Mouse (Mus musculus): Measurements from ENCODE around the gene Dpp10. TPM values are rescaled to one million over a fixed set of nuclear protein-coding genes. Genes with fewer than 3 reads are reported as not detected.

Dpp10 gene
- total RNA-seq, 2 experiments from 2014 or later: 30.4 to 38.9 TPM

DNA sequence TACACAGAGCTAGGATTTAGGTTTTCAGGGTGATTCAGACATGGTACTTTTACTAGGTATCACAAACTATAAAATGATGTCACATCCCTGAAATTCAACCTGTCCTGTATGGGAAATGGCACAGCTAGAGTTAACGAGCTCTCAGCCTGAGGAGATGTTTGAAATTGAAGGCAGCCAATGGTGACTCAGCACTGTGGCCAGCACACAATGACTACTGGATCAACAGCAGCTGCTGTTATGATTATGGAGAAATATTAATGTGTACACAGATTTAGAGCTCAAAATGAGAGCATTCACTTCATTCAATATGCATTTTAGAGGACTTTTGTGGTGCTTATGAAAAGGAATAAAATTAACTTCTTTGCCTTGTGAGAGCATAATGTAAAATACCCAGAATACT lies 66.8 kb downstream of the Dpp10 start:
- TF ChIP-seq CTCF (conservative IDR thresholded peaks at IDR 0.05): no peak
- no peak overlapping the region for H3K27ac ChIP-seq
- DNase-seq (ENCODE audit: low spot score in 2 of 2): no peak
- H3K4me3 ChIP-seq: no peak overlapping the region

DNA sequence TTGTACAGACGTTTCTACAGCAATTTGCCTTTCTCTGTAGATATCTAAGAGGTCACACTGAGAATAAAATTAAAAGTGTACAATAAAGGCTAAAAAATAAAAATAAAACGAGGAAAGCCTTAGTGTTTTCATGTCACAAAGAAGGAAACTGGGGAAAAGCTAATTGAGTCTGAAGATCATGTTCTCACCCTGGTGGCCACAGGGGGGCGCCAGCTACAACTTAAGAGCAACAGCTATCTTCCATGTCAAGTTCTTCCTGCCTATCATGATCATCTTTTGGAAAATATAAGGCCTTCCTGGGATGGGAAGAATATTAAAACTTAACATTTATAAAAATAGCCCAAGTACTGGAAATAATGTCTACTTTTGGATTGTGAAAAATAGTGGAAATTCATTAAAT lies 70.7 kb downstream of the Dpp10 start:
- DNase-seq (ENCODE audit: low spot score in 2 of 2): peak in 1 of 2 experiments; percentile 30
- Histone ChIP-seq H3K4me3 (no peak overlapping the region), H3K27ac (no peak overlapping the region)
- TF ChIP-seq CTCF (conservative IDR thresholded peaks at IDR 0.05): peak; percentile 80

GRCm38 (mm10) chr1:123946149-123946548 lies 99.2 kb downstream of the Dpp10 start:
- no peak overlapping the region for H3K4me3 ChIP-seq
- no peak for TF ChIP-seq CTCF (conservative IDR thresholded peaks at IDR 0.05)
- DNase-seq (ENCODE audit: low spot score in 2 of 2): no peak
- H3K27ac ChIP-seq: no peak overlapping the region

DNA sequence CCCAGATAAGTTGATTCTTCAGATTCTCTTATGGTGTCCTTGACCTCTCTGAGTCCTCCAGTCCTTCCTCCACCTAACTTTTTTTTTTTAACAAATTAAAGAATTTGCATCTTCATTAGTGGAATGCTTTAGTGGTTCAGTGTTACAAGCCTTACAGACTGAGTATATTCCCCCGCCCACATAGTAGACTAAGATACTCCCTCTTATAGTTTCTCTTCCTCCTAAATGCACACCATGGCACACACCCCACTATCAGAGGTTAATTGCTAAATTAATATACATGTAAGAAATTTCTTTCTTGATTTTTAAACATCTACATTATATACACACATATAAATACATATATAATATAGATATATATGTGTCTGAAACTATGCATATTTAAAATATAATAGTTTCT lies 104.5 kb downstream of the Dpp10 start:
- Histone ChIP-seq H3K27ac (no peak overlapping the region), H3K4me3 (no peak overlapping the region)
- DNase-seq (ENCODE audit: low spot score in 2 of 2): no peak
- no peak for TF ChIP-seq CTCF (conservative IDR thresholded peaks at IDR 0.05)

DNA sequence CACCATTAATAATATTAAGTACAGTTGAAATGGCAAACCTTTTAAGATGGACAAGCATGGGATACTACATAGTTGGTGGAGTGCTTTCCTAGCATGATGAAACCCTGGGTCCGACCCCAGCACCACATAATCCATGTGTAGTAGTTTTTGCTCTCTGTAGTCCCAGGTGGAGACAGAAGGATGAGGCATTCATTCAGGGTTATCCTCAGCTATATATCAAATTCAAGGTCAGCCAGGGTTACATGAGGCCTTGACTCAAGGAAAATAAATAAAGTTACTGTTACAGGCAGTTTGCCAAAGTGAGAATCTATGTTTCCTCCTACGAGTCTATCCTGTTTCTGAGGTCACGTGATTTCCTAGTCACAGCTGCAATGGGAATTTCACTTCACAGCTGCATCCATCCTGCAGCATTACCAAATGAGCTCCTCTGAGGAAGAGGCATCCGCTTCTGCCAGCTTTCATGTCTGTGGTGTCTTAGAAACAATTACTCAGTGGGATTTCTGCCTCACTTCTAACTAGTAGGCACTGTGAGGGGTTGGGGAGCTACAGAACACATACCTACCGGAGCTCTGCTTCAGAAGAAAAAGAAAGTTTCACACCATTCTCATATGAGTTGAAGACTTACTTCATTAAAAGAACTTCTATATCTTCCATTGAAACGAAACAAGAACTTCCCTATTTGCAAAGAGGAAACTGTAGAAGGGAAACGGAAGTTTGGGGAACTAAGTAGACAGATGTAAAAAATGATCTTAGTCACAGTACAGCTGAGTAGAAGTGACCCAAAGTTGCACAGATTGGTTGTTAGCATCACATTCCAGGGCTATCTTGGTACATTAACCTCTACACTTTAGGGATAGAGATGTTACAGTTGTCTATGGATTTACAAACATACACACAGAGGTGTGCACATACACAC lies 111.3 kb downstream of the Dpp10 start:
- Histone ChIP-seq H3K4me3 (no peak overlapping the region), H3K27ac (no peak overlapping the region)
- no peak for TF ChIP-seq CTCF (conservative IDR thresholded peaks at IDR 0.05)
- DNase-seq (ENCODE audit: low spot score in 2 of 2): no peak

DNA sequence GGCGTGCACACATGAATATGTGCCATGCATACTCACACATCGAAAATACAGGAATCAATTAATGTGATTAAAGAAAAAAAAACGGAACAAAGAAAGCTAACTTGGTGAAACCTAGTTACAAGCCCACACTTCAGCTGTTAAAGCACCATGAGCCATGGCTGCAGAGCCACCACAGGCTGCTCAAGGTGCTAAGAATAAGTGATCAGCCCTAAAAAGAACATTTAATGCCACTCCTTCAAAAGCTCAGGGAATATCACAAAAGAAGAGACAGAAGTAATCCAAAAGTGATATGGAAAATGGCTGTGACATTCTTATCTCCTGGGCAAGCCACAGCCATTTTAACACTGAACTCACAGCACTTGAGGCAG lies 117.4 kb downstream of the Dpp10 start:
- TF ChIP-seq CTCF (conservative IDR thresholded peaks at IDR 0.05): no peak
- no peak for DNase-seq (ENCODE audit: low spot score in 2 of 2)
- H3K27ac ChIP-seq: no peak overlapping the region
- no peak overlapping the region for H3K4me3 ChIP-seq

GRCm38 (mm10) chr1:123927278-123928002 lies 117.9 kb downstream of the Dpp10 start:
- TF ChIP-seq CTCF (conservative IDR thresholded peaks at IDR 0.05): no peak
- Histone ChIP-seq H3K27ac (no peak overlapping the region), H3K4me3 (no peak overlapping the region)
- no peak for DNase-seq (ENCODE audit: low spot score in 2 of 2)

DNA sequence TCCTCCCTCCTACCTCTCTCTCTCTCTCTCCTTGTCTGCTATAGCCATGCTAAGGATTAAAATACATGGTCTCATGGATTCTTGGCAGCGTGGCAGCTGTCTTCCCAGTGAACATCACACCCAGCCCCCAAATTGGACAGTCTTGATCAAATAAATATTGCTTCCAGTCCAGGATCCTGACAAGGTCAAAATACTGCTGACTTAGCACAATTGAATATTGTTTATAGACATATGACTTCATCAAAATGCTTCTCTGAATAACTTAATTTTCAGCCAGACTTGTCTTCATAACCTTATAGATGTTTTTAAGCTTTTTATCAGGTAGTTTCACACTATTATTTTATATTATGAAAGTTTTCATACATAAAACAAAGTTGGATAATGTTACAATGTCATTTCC lies 120.5 kb downstream of the Dpp10 start:
- no peak for TF ChIP-seq CTCF (conservative IDR thresholded peaks at IDR 0.05)
- no peak for DNase-seq (ENCODE audit: low spot score in 2 of 2)
- Histone ChIP-seq H3K27ac (no peak overlapping the region), H3K4me3 (no peak overlapping the region)

DNA sequence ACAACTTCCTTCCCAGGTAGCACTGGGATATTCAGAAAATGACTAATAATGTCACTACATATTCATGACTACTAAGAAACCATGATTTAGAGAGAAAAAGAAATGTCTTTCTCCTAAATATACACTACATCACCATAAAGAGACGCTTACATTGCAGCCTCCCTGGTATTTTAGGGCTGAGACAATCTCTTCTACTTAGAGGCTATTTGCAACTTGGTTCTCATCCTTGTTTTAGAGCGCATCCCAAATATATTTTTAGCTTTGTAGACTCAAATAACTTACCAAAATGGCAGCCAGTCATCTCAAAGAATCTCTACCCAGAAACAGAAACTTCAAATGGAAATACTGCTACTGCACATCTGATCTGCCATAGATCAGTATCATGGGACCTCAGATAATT lies 121.5 kb downstream of the Dpp10 start:
- no peak for TF ChIP-seq CTCF (conservative IDR thresholded peaks at IDR 0.05)
- no peak for DNase-seq (ENCODE audit: low spot score in 2 of 2)
- H3K27ac ChIP-seq: no peak overlapping the region
- H3K4me3 ChIP-seq: no peak overlapping the region

- DNase-seq (ENCODE audit: low spot score in 2 of 2): no peak
- TF ChIP-seq CTCF (conservative IDR thresholded peaks at IDR 0.05): no peak
- Histone ChIP-seq H3K4me3 (no peak overlapping the region), H3K27ac (no peak overlapping the region)
Observed at GRCm38 (mm10) chr1:123919606-123920005, 125.8 kb downstream of the Dpp10 start.

- no peak for TF ChIP-seq CTCF (conservative IDR thresholded peaks at IDR 0.05)
- DNase-seq (ENCODE audit: low spot score in 2 of 2): peak; percentile 63 to 87
- H3K27ac ChIP-seq: no peak overlapping the region
- no peak overlapping the region for H3K4me3 ChIP-seq
Observed at GRCm38 (mm10) chr1:123902628-123903027, 142.7 kb downstream of the Dpp10 start.

GRCm38 (mm10) chr1:123901218-123901617 lies 144.1 kb downstream of the Dpp10 start:
- TF ChIP-seq CTCF (conservative IDR thresholded peaks at IDR 0.05): no peak
- no peak overlapping the region for H3K27ac ChIP-seq
- H3K4me3 ChIP-seq: no peak overlapping the region
- DNase-seq (ENCODE audit: low spot score in 2 of 2): peak in 1 of 2 experiments; percentile 23

DNA sequence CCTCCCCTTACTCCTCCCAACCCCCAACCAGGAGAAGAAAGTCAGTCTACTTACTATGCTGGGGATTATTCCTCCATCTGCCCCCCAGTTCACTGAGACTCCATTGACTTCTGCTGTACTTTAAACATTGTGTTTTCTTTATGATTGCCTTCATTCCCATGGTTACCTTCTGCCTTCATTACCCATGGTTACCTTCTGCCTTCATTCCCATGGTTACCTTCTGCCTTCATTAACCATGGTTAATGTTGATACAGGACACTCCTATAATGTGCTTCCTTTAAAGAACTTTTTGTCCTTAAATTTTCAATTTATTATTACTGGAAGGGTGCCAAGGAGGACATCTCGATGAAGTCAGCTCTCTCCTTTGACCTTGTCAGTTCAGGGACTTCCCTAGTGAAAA lies 158.1 kb downstream of the Dpp10 start:
- no peak overlapping the region for H3K4me3 ChIP-seq
- TF ChIP-seq CTCF (conservative IDR thresholded peaks at IDR 0.05): no peak
- H3K27ac ChIP-seq: no peak overlapping the region
- no peak for DNase-seq (ENCODE audit: low spot score in 2 of 2)

- Histone ChIP-seq H3K27ac (no peak overlapping the region), H3K4me3 (no peak overlapping the region)
- no peak for DNase-seq (ENCODE audit: low spot score in 2 of 2)
- TF ChIP-seq CTCF (conservative IDR thresholded peaks at IDR 0.05): no peak
Observed at GRCm38 (mm10) chr1:123846881-123847280, 198.5 kb downstream of the Dpp10 start.
